Comparison of ENCODE assay signal across 31 mouse cellular contexts in genomic region chrX:136092497-136093279, GRCm38 (mm10). TPM values are rescaled to one million over a fixed set of nuclear protein-coding genes. Genes with fewer than 3 reads are reported as not detected.
A peak's percentile ranks its signal among the peaks of the same experiment; 100 is the strongest.
DNase-seq lines count a peak whose midpoint lies in the region; ATAC-seq and TF ChIP-seq lines count a peak whose summit lies in the region.
"Had no signal": no experiment of that assay in that cellular context is flagged by ENCODE, and none has a peak within 500 bp of the region (broad histone marks: within the 10 kb centered on the region; RNA-seq: fewer than 3 reads in every experiment).

No protein-coding gene starts in this region.

- H3K27ac ChIP-seq in liver, adult 2 months (replicated peaks; ENCODE audit: insufficient read depth, low read depth, low read length): no peak overlapping the region
- H3K27ac ChIP-seq in liver, embryonic 13.5 days: no peak overlapping the region
- H3K27ac ChIP-seq in liver, embryonic 16.5 days (ENCODE audit: low read length): no peak overlapping the region
- H3K27ac ChIP-seq in forebrain, embryonic 14.5 days (ENCODE audit: low read depth, low read length): no peak overlapping the region
- H3K27ac ChIP-seq: embryonic facial prominence, embryonic 12.5 days; embryonic facial prominence, embryonic 15.5 days; forebrain, embryonic 12.5 days; hindbrain, embryonic 12.5 days; hindbrain, embryonic 15.5 days had no signal

- H3K9me3 ChIP-seq in liver, embryonic 13.5 days (replicated peaks): no peaks in the 10 kb centered on the region
- H3K9me3 ChIP-seq in liver, embryonic 16.5 days (replicated peaks; ENCODE audit: control insufficient read depth, low read length): no peaks in the 10 kb centered on the region
- H3K9me3 ChIP-seq in forebrain, embryonic 14.5 days (replicated peaks; ENCODE audit: control insufficient read depth, low read length): no peaks in the 10 kb centered on the region
- H3K9me3 ChIP-seq: embryonic facial prominence, embryonic 12.5 days; embryonic facial prominence, embryonic 15.5 days; forebrain, embryonic 12.5 days; hindbrain, embryonic 12.5 days; hindbrain, embryonic 15.5 days had no signal

- H3K36me3 ChIP-seq in liver, adult 2 months (ENCODE audit: control insufficient read depth, insufficient read depth, low read length): no peaks in the 10 kb centered on the region
- H3K36me3 ChIP-seq in liver, embryonic 13.5 days: no peaks in the 10 kb centered on the region
- H3K36me3 ChIP-seq in liver, embryonic 16.5 days (ENCODE audit: control insufficient read depth, insufficient read depth): no peaks in the 10 kb centered on the region
- no peaks in the 10 kb centered on the region for H3K36me3 ChIP-seq in forebrain, embryonic 14.5 days (ENCODE audit: control insufficient read depth, insufficient read depth, low read length)
- H3K36me3 ChIP-seq: embryonic facial prominence, embryonic 12.5 days; embryonic facial prominence, embryonic 15.5 days; forebrain, embryonic 12.5 days; hindbrain, embryonic 12.5 days; hindbrain, embryonic 15.5 days had no signal

- H3K4me3 ChIP-seq in liver, adult 2 months (ENCODE audit: insufficient read depth, low read depth, low read length): no peak overlapping the region
- no peak overlapping the region for H3K4me3 ChIP-seq in liver, embryonic 13.5 days (replicated peaks)
- no peak overlapping the region for H3K4me3 ChIP-seq in liver, embryonic 16.5 days (ENCODE audit: low read depth, low read length)
- H3K4me3 ChIP-seq in forebrain, embryonic 14.5 days (ENCODE audit: low read depth, low read length): no peak overlapping the region
- H3K4me3 ChIP-seq: embryonic facial prominence, embryonic 12.5 days; embryonic facial prominence, embryonic 15.5 days; erythroblast, embryonic 14.5 days; forebrain, embryonic 12.5 days; hindbrain, embryonic 12.5 days; hindbrain, embryonic 15.5 days had no signal

- H3K4me1 ChIP-seq in liver, adult 2 months (ENCODE audit: control insufficient read depth, insufficient read depth, low read length): no peaks in the 10 kb centered on the region
- no peaks in the 10 kb centered on the region for H3K4me1 ChIP-seq in liver, embryonic 13.5 days (replicated peaks)
- no peaks in the 10 kb centered on the region for H3K4me1 ChIP-seq in liver, embryonic 16.5 days (ENCODE audit: control insufficient read depth, low read depth, low read length)
- no peaks in the 10 kb centered on the region for H3K4me1 ChIP-seq in forebrain, embryonic 14.5 days (ENCODE audit: control insufficient read depth, insufficient read depth, low read length)
- H3K4me1 ChIP-seq: embryonic facial prominence, embryonic 12.5 days; embryonic facial prominence, embryonic 15.5 days; forebrain, embryonic 12.5 days; hindbrain, embryonic 12.5 days; hindbrain, embryonic 15.5 days had no signal

- no peaks in the 10 kb centered on the region for H3K27me3 ChIP-seq in liver, adult 2 months (ENCODE audit: control insufficient read depth, insufficient read depth, low read length)
- no peaks in the 10 kb centered on the region for H3K27me3 ChIP-seq in liver, embryonic 13.5 days
- H3K27me3 ChIP-seq in liver, embryonic 16.5 days (ENCODE audit: control insufficient read depth, insufficient read depth, low read depth, low read length): no peaks in the 10 kb centered on the region
- no peaks in the 10 kb centered on the region for H3K27me3 ChIP-seq in forebrain, embryonic 14.5 days (replicated peaks; ENCODE audit: control insufficient read depth, insufficient read depth, low read length)
- H3K27me3 ChIP-seq: embryonic facial prominence, embryonic 12.5 days; hindbrain, embryonic 15.5 days had no signal

- TF ChIP-seq POLR2A in liver, adult 2 months (IDR thresholded peaks at IDR 0.05; ENCODE audit: extremely low read depth, insufficient read depth, low read length): no peak

- peak; percentile 65 for ATAC-seq in liver, embryonic 13.5 days (ENCODE audit: low read depth)
- peak; percentile 87 for ATAC-seq in liver, embryonic 16.5 days (ENCODE audit: low read depth)
- no peak for ATAC-seq in forebrain, embryonic 14.5 days
- ATAC-seq: CD4-positive, CD25-positive, alpha-beta regulatory T cell, adult 4 months; forebrain, embryonic 16.5 days had no signal

- H3K79me2 ChIP-seq in liver, adult 2 months (ENCODE audit: control insufficient read depth, insufficient read depth, low read length): no peaks in the 10 kb centered on the region

- H3K4me2 ChIP-seq in liver, embryonic 13.5 days: no peak overlapping the region
- no peak overlapping the region for H3K4me2 ChIP-seq in liver, embryonic 16.5 days (ENCODE audit: low read depth, low read length)
- no peak overlapping the region for H3K4me2 ChIP-seq in forebrain, embryonic 14.5 days (ENCODE audit: low read length)
- H3K4me2 ChIP-seq: embryonic facial prominence, embryonic 12.5 days; embryonic facial prominence, embryonic 15.5 days; forebrain, embryonic 12.5 days; heart, embryonic 11.5 days; hindbrain, embryonic 12.5 days; hindbrain, embryonic 15.5 days had no signal

- WGBS in liver, adult 2 months: 4% methylated on average over 2 of the region's 2 CpGs
- WGBS in liver, embryonic 13.5 days (ENCODE audit: insufficient replicate concordance): 16% methylated on average over 2 of the region's 2 CpGs
- 7% methylated on average over 2 of the region's 2 CpGs for WGBS in liver, embryonic 16.5 days (ENCODE audit: insufficient replicate concordance)
- 61% methylated on average over 2 of the region's 2 CpGs for WGBS in forebrain, embryonic 14.5 days

- peak; percentile 4 for DNase-seq in liver, adult 2 months (ENCODE audit: extremely low read depth, low read depth, low spot score)
- DNase-seq in liver: no peak
- DNase-seq in 416B (ENCODE audit: low read depth): peak; percentile 3
- DNase-seq in liver, embryonic 13.5 days: no peak
- no peak for DNase-seq in ovary, postnatal 36 days (ENCODE audit: low spot score)
- no peak for DNase-seq in forebrain, embryonic 14.5 days (ENCODE audit: low spot score)
- DNase-seq in heart, adult 11 months: no peak
- DNase-seq: adrenal gland, adult 8-10 months; adrenal gland, postnatal 36 days; cerebellum, adult 2 months; cerebellum, adult 9-11 months; cerebellum, postnatal 25 days; gastrocnemius, postnatal 10 days; gastrocnemius, postnatal 36 days had no signal

- TF ChIP-seq CTCF in liver, adult 2 months (IDR thresholded peaks at IDR 0.05; ENCODE audit: low read depth, low read length): no peak

- H3K9ac ChIP-seq in liver, adult 2 months (ENCODE audit: low read depth, low read length): no peak overlapping the region
- no peak overlapping the region for H3K9ac ChIP-seq in liver, embryonic 13.5 days
- no peak overlapping the region for H3K9ac ChIP-seq in liver, embryonic 16.5 days (ENCODE audit: low read depth, low read length)
- no peak overlapping the region for H3K9ac ChIP-seq in forebrain, embryonic 14.5 days (ENCODE audit: low read length)
- H3K9ac ChIP-seq: embryonic facial prominence, embryonic 12.5 days; embryonic facial prominence, embryonic 15.5 days; forebrain, embryonic 12.5 days; hindbrain, embryonic 12.5 days; hindbrain, embryonic 15.5 days had no signal

RNA-seq across cellular contexts. Expression of gene Nxf3, which starts 7.6 kb away (rescaled TPM):
- not detected in 2 replicates for total RNA-seq in liver, adult 2 months (2014; rRNA removed)
- not detected in 2 replicates for polyA plus RNA-seq in liver, adult 2 months (2012; rRNA removed)
- polyA plus RNA-seq in liver, embryonic 13.5 days (2015; fragmentation: Nextera tagmentation; extraction: Ambion mirVana): 0.18 and 0.21 TPM in 2 replicates
- 0.14 and 0.25 TPM in 2 replicates for polyA plus RNA-seq in liver, embryonic 16.5 days (2015; fragmentation: Nextera tagmentation; extraction: Ambion mirVana)
- 0.05 TPM in 1 of 2 replicates, not detected in the other for polyA plus RNA-seq in forebrain, embryonic 14.5 days (2014; fragmentation: Nextera tagmentation; extraction: Ambion mirVana)
- total RNA-seq: adrenal gland, adult 8-10 months; adrenal gland, postnatal 36 days; common myeloid progenitor, adult 5-6 weeks; gastrocnemius, adult 18-20 months; gastrocnemius, postnatal 10 days; gastrocnemius, postnatal 36 days; granulocyte monocyte progenitor cell, adult 5-6 weeks; hematopoietic stem cell, adult 5-6 weeks; MEL had no signal
- polyA plus RNA-seq: CD4-positive, CD25-positive, alpha-beta regulatory T cell, adult 4 months; embryonic facial prominence, embryonic 15.5 days; erythroblast, embryonic 14.5 days; forebrain, embryonic 12.5 days; hindbrain, embryonic 12.5 days; hindbrain, embryonic 15.5 days had no signal

RNA-seq across cellular contexts. Expression of gene Bex2, which starts 24.7 kb away (rescaled TPM):
- total RNA-seq in liver, adult 2 months (2014; rRNA removed): 0.40 TPM in 1 of 2 replicates, not detected in the other
- polyA plus RNA-seq in liver, adult 2 months (2012; rRNA removed): 0.13 TPM in 1 of 2 replicates, not detected in the other
- 176 and 215 TPM in 2 replicates for polyA plus RNA-seq in liver, embryonic 13.5 days (2015; fragmentation: Nextera tagmentation; extraction: Ambion mirVana)
- 160 and 181 TPM in 2 replicates for polyA plus RNA-seq in liver, embryonic 16.5 days (2015; fragmentation: Nextera tagmentation; extraction: Ambion mirVana)
- polyA plus RNA-seq in forebrain, embryonic 14.5 days (2014; fragmentation: Nextera tagmentation; extraction: Ambion mirVana): 515 and 569 TPM in 2 replicates
- total RNA-seq: common myeloid progenitor, adult 5-6 weeks; gastrocnemius, adult 18-20 months; gastrocnemius, postnatal 36 days; heart, adult 8-10 months; MEL had no signal

RNA-seq across cellular contexts. Expression of gene Bex4, which starts 46.1 kb away (rescaled TPM):
- total RNA-seq in liver, adult 2 months (2014; rRNA removed): 0.37 and 0.67 TPM in 2 replicates
- polyA plus RNA-seq in liver, adult 2 months (2012; rRNA removed): 0.15 and 0.32 TPM in 2 replicates
- polyA plus RNA-seq in liver, embryonic 13.5 days (2015; fragmentation: Nextera tagmentation; extraction: Ambion mirVana): 211 and 264 TPM in 2 replicates
- polyA plus RNA-seq in liver, embryonic 16.5 days (2015; fragmentation: Nextera tagmentation; extraction: Ambion mirVana): 131 and 159 TPM in 2 replicates
- 123 and 138 TPM in 2 replicates for polyA plus RNA-seq in forebrain, embryonic 14.5 days (2014; fragmentation: Nextera tagmentation; extraction: Ambion mirVana)
- total RNA-seq: gastrocnemius, adult 18-20 months; gastrocnemius, postnatal 10 days; gastrocnemius, postnatal 36 days had no signal
- polyA plus RNA-seq: C2C12; CD4-positive, CD25-positive, alpha-beta regulatory T cell, adult 4 months had no signal

RNA-seq across cellular contexts. Expression of gene Arxes1, which starts 59.5 kb away (rescaled TPM):
- total RNA-seq in liver, adult 2 months (2014; rRNA removed): not detected in 2 replicates
- polyA plus RNA-seq in liver, adult 2 months (2012; rRNA removed): not detected in 2 replicates
- 13.1 and 17.0 TPM in 2 replicates for polyA plus RNA-seq in liver, embryonic 13.5 days (2015; fragmentation: Nextera tagmentation; extraction: Ambion mirVana)
- polyA plus RNA-seq in liver, embryonic 16.5 days (2015; fragmentation: Nextera tagmentation; extraction: Ambion mirVana): 7.7 and 8.4 TPM in 2 replicates
- 61.0 and 85.3 TPM in 2 replicates for polyA plus RNA-seq in forebrain, embryonic 14.5 days (2014; fragmentation: Nextera tagmentation; extraction: Ambion mirVana)
- total RNA-seq: common myeloid progenitor, adult 5-6 weeks; gastrocnemius, adult 18-20 months; gastrocnemius, postnatal 36 days; granulocyte monocyte progenitor cell, adult 5-6 weeks; hematopoietic stem cell, adult 5-6 weeks; MEL had no signal
- polyA plus RNA-seq: C2C12; CD4-positive, CD25-positive, alpha-beta regulatory T cell, adult 4 months; erythroblast, embryonic 14.5 days had no signal

Comparison
In these comparisons a context has a peak if more than half of its experiments do, and no peak if none do; other contexts are left out.
1. DNase-seq: peak in liver, adult 2 months (single experiment) and 416B (single experiment); none in liver (single experiment), liver, embryonic 13.5 days (single experiment), ovary, postnatal 36 days (single experiment), forebrain, embryonic 14.5 days (single experiment) and heart, adult 11 months (single experiment).
2. RNA of gene Bex2, which starts 24.7 kb away (polyA plus RNA-seq): 515 to 569 TPM in forebrain, embryonic 14.5 days, 176 to 215 TPM in liver, embryonic 13.5 days and 160 to 181 TPM in liver, embryonic 16.5 days; 0.13 TPM in liver, adult 2 months; every median in the first group is over 100 times any median in the second.
3. RNA of gene Bex4, which starts 46.1 kb away (polyA plus RNA-seq): 211 to 264 TPM in liver, embryonic 13.5 days, 131 to 159 TPM in liver, embryonic 16.5 days and 123 to 138 TPM in forebrain, embryonic 14.5 days; 0.15 to 0.32 TPM in liver, adult 2 months; every median in the first group is over 10 times any median in the second.